Mouse (Mus musculus): ENCODE results near the gene 4833420G17Rik.
"Not testable (repeated sequence)": the region's sequence is repeated elsewhere in the genome, so short reads cannot be mapped to it uniquely, and the experiment has no call there.

4833420G17Rik gene

GRCm38 (mm10) chr13:119462596-119463560 lies at the start of gene 4833420G17Rik:
Gene 4833420G17Rik (plus strand): TSS chr13:119462768.
- peak; percentile 92 for DNase-seq (ENCODE audit: low read depth, low spot score)

GRCm38 (mm10) chr13:119413026-119413425 lies 49.5 kb upstream of the 4833420G17Rik start:
- DNase-seq (ENCODE audit: low read depth, low spot score): no peak

- DNase-seq (ENCODE audit: low read depth, low spot score): no peak
Measured at GRCm38 (mm10) chr13:119418479-119418878, 44.1 kb upstream of the 4833420G17Rik start.

- no peak for DNase-seq (ENCODE audit: low read depth, low spot score)
Measured at GRCm38 (mm10) chr13:119430164-119430563, 32.4 kb upstream of the 4833420G17Rik start.

- DNase-seq (ENCODE audit: low read depth, low spot score): no peak
Measured at GRCm38 (mm10) chr13:119432041-119432440, 30.5 kb upstream of the 4833420G17Rik start.

- DNase-seq (ENCODE audit: low read depth, low spot score): no peak
Measured at GRCm38 (mm10) chr13:119434359-119434758, 28.2 kb upstream of the 4833420G17Rik start.

- DNase-seq (ENCODE audit: low read depth, low spot score): no peak
Measured at GRCm38 (mm10) chr13:119442244-119442643, 20.3 kb upstream of the 4833420G17Rik start.

GRCm38 (mm10) chr13:119453563-119453962 lies 9.0 kb upstream of the 4833420G17Rik start:
- DNase-seq (ENCODE audit: low read depth, low spot score): no peak

- DNase-seq (ENCODE audit: low read depth, low spot score): no peak
Measured at GRCm38 (mm10) chr13:119455082-119455481, 7.5 kb upstream of the 4833420G17Rik start.

GRCm38 (mm10) chr13:119456342-119456741 lies 6.2 kb upstream of the 4833420G17Rik start:
- no peak for DNase-seq (ENCODE audit: low read depth, low spot score)

GRCm38 (mm10) chr13:119461900-119462595 lies 520 bp upstream of the 4833420G17Rik start:
- DNase-seq (ENCODE audit: low read depth, low spot score): no peak

GRCm38 (mm10) chr13:119476631-119477030 lies 14.1 kb downstream of the 4833420G17Rik start:
- no peak for DNase-seq (ENCODE audit: low read depth, low spot score)

- DNase-seq (ENCODE audit: low read depth, low spot score): no peak
Measured at GRCm38 (mm10) chr13:119477789-119478188, 15.2 kb downstream of the 4833420G17Rik start.

- DNase-seq (ENCODE audit: low read depth, low spot score): no peak
Measured at GRCm38 (mm10) chr13:119487354-119487753, 24.8 kb downstream of the 4833420G17Rik start.

- peak; percentile 76 for DNase-seq (ENCODE audit: low read depth, low spot score)
Measured at GRCm38 (mm10) chr13:119487880-119488580, 25.5 kb downstream of the 4833420G17Rik start, which contains the start of the genes Tmem267 and 3110070M22Rik. Gene Tmem267 (plus strand): TSS chr13:119488039. Gene 3110070M22Rik (minus strand): TSS chr13:119488383.

GRCm38 (mm10) chr13:119492083-119492482 lies 29.5 kb downstream of the 4833420G17Rik start:
- not testable (repeated sequence) for DNase-seq (ENCODE audit: low read depth, low spot score)

- DNase-seq (ENCODE audit: low read depth, low spot score): not testable (repeated sequence)
Measured at GRCm38 (mm10) chr13:119494938-119495337, 32.4 kb downstream of the 4833420G17Rik start.
